Mouse (Mus musculus): ENCODE measurements around the gene Fgfr2. TPM values are rescaled to one million over a fixed set of nuclear protein-coding genes. Genes with fewer than 3 reads are reported as not detected.
A peak's percentile ranks its signal among the peaks of the same experiment; 100 is the strongest.

Fgfr2 gene
- polyA plus RNA-seq, 1 experiment: 1.7 TPM

- Histone ChIP-seq H3K79me3 (ENCODE audit: low read depth) (peaks cover 46% of the 10 kb centered on the region), H3K27me3 (ENCODE audit: control insufficient read depth, insufficient read depth, insufficient read length) (no peaks in the 10 kb centered on the region), H3ac (ENCODE audit: control insufficient read depth, insufficient read length, low read depth) (no peak overlapping the region), H3K79me2 (ENCODE audit: control insufficient read depth, insufficient read depth) (peaks cover 82% of the 10 kb centered on the region), H3K36me3 (ENCODE audit: control insufficient read depth, insufficient read depth) (peaks cover 10% of the 10 kb centered on the region), H3K4me3 (ENCODE audit: insufficient read depth, poor library complexity, severe bottlenecking) (no peak overlapping the region)
- peak; percentile 32 for TF ChIP-seq MYOD1 (IDR thresholded peaks at IDR 0.05; ENCODE audit: control insufficient read depth, insufficient read length, low read depth)
- TF ChIP-seq CEBPB (IDR thresholded peaks at IDR 0.05; ENCODE audit: low read depth): peak; percentile 100
- TF ChIP-seq FOSL1 (IDR thresholded peaks at IDR 0.05; ENCODE audit: insufficient read depth, low read length, poor library complexity, severe bottlenecking): peak; percentile 34
- TF ChIP-seq MAX (IDR thresholded peaks at IDR 0.05): no peak
- no peak for TF ChIP-seq CTCF (IDR thresholded peaks at IDR 0.05; ENCODE audit: control insufficient read depth, insufficient read depth, insufficient read length)
Measured at GRCm38 (mm10) chr7:130943280-130943895, 2179.8 kb downstream of the Fgfr2 start.

GRCm38 (mm10) chr7:130940733-130941132, 2182.4 kb downstream of the Fgfr2 start:
- Histone ChIP-seq H3K36me3 (ENCODE audit: control insufficient read depth, insufficient read depth) (peaks cover 10% of the 10 kb centered on the region), H3ac (ENCODE audit: control insufficient read depth, insufficient read length, low read depth) (no peak overlapping the region), H3K27me3 (ENCODE audit: control insufficient read depth, insufficient read depth, insufficient read length) (no peaks in the 10 kb centered on the region), H3K79me2 (ENCODE audit: control insufficient read depth, insufficient read depth) (peaks cover 83% of the 10 kb centered on the region), H3K4me3 (ENCODE audit: insufficient read depth, poor library complexity, severe bottlenecking) (no peak overlapping the region), H3K79me3 (ENCODE audit: low read depth) (peaks cover 53% of the 10 kb centered on the region)
- TF ChIP-seq MAX (IDR thresholded peaks at IDR 0.05) (no peak), CTCF (IDR thresholded peaks at IDR 0.05; ENCODE audit: control insufficient read depth, insufficient read depth, insufficient read length) (no peak), MYOD1 (IDR thresholded peaks at IDR 0.05; ENCODE audit: control insufficient read depth, insufficient read length, low read depth) (no peak), CEBPB (IDR thresholded peaks at IDR 0.05; ENCODE audit: low read depth) (no peak), FOSL1 (IDR thresholded peaks at IDR 0.05; ENCODE audit: insufficient read depth, low read length, poor library complexity, severe bottlenecking) (no peak), USF1 (IDR thresholded peaks at IDR 0.05; ENCODE audit: low read depth) (no peak), MYOG (IDR thresholded peaks at IDR 0.05; ENCODE audit: control insufficient read depth, extremely low read depth, insufficient read length) (no peak)

GRCm38 (mm10) chr7:130938896-130939295, 2184.3 kb downstream of the Fgfr2 start:
- Histone ChIP-seq H3ac (ENCODE audit: control insufficient read depth, insufficient read length, low read depth) (no peak overlapping the region), H3K79me2 (ENCODE audit: control insufficient read depth, insufficient read depth) (peaks cover 64% of the 10 kb centered on the region), H3K36me3 (ENCODE audit: control insufficient read depth, insufficient read depth) (peaks cover 7% of the 10 kb centered on the region), H3K4me3 (ENCODE audit: insufficient read depth, poor library complexity, severe bottlenecking) (no peak overlapping the region), H3K27me3 (ENCODE audit: control insufficient read depth, insufficient read depth, insufficient read length) (no peaks in the 10 kb centered on the region), H3K79me3 (ENCODE audit: low read depth) (peaks cover 38% of the 10 kb centered on the region)
- TF ChIP-seq MYOD1 (IDR thresholded peaks at IDR 0.05; ENCODE audit: control insufficient read depth, insufficient read length, low read depth) (no peak), MYOG (IDR thresholded peaks at IDR 0.05; ENCODE audit: control insufficient read depth, extremely low read depth, insufficient read length) (no peak), FOSL1 (IDR thresholded peaks at IDR 0.05; ENCODE audit: insufficient read depth, low read length, poor library complexity, severe bottlenecking) (no peak), MAX (IDR thresholded peaks at IDR 0.05) (no peak), CTCF (IDR thresholded peaks at IDR 0.05; ENCODE audit: control insufficient read depth, insufficient read depth, insufficient read length) (no peak), CEBPB (IDR thresholded peaks at IDR 0.05; ENCODE audit: low read depth) (no peak), USF1 (IDR thresholded peaks at IDR 0.05; ENCODE audit: low read depth) (no peak)

GRCm38 (mm10) chr7:130938005-130938404, 2185.1 kb downstream of the Fgfr2 start:
- no peak overlapping the region for H3K4me3 ChIP-seq (ENCODE audit: insufficient read depth, poor library complexity, severe bottlenecking)
- no peaks in the 10 kb centered on the region for H3K27me3 ChIP-seq (ENCODE audit: control insufficient read depth, insufficient read depth, insufficient read length)

GRCm38 (mm10) chr7:130937266-130937841, 2185.8 kb downstream of the Fgfr2 start:
- Histone ChIP-seq H3K79me2 (ENCODE audit: control insufficient read depth, insufficient read depth) (peaks cover 59% of the 10 kb centered on the region), H3K4me3 (ENCODE audit: insufficient read depth, poor library complexity, severe bottlenecking) (peak overlapping the region; percentile 50), H3ac (ENCODE audit: control insufficient read depth, insufficient read length, low read depth) (no peak overlapping the region), H3K27me3 (ENCODE audit: control insufficient read depth, insufficient read depth, insufficient read length) (no peaks in the 10 kb centered on the region), H3K79me3 (ENCODE audit: low read depth) (peaks cover 36% of the 10 kb centered on the region), H3K36me3 (ENCODE audit: control insufficient read depth, insufficient read depth) (peaks cover 4% of the 10 kb centered on the region)
- TF ChIP-seq CTCF (IDR thresholded peaks at IDR 0.05; ENCODE audit: control insufficient read depth, insufficient read depth, insufficient read length) (no peak), USF1 (IDR thresholded peaks at IDR 0.05; ENCODE audit: low read depth) (no peak), MAX (IDR thresholded peaks at IDR 0.05) (no peak), MYOG (IDR thresholded peaks at IDR 0.05; ENCODE audit: control insufficient read depth, extremely low read depth, insufficient read length) (no peak), MYOD1 (IDR thresholded peaks at IDR 0.05; ENCODE audit: control insufficient read depth, insufficient read length, low read depth) (no peak), FOSL1 (IDR thresholded peaks at IDR 0.05; ENCODE audit: insufficient read depth, low read length, poor library complexity, severe bottlenecking) (no peak), CEBPB (IDR thresholded peaks at IDR 0.05; ENCODE audit: low read depth) (no peak)

More at GRCm38 (mm10) chr7:130938005-130938404, 2185.1 kb downstream of the Fgfr2 start:
- H3K36me3 ChIP-seq (ENCODE audit: control insufficient read depth, insufficient read depth): peaks cover 4% of the 10 kb centered on the region
- TF ChIP-seq CTCF (IDR thresholded peaks at IDR 0.05; ENCODE audit: control insufficient read depth, insufficient read depth, insufficient read length) (no peak), FOSL1 (IDR thresholded peaks at IDR 0.05; ENCODE audit: insufficient read depth, low read length, poor library complexity, severe bottlenecking) (no peak), MAX (IDR thresholded peaks at IDR 0.05) (no peak)
- peaks cover 36% of the 10 kb centered on the region for H3K79me3 ChIP-seq (ENCODE audit: low read depth)
- H3ac ChIP-seq (ENCODE audit: control insufficient read depth, insufficient read length, low read depth): no peak overlapping the region
- H3K79me2 ChIP-seq (ENCODE audit: control insufficient read depth, insufficient read depth): peaks cover 61% of the 10 kb centered on the region
